Mouse (Mus musculus) embryonic fibroblast, embryonic 13.5 days (primary cell): ENCODE data around the gene Fam98b. TPM values are rescaled to one million over a fixed set of nuclear protein-coding genes. Genes with fewer than 3 reads are reported as not detected.

ENCODE experiments used
- H3K27ac ChIP-seq: 2 replicates; pipeline ENCODE4 v1.5.1; 2012; ENCODE audit warnings: low read length, control low read depth, inconsistent platforms; ENCODE audit not compliant: insufficient read depth
- H3K4me1 ChIP-seq: 2 replicates; pipeline ENCODE4 v1.6.1; 2011; ENCODE audit warnings: low read length; ENCODE audit not compliant: control insufficient read depth, insufficient read depth
- H3K4me3 ChIP-seq: 2 replicates; pipeline ENCODE4 v1.5.1; 2011; ENCODE audit warnings: mild to moderate bottlenecking, control low read depth, low read length; ENCODE audit not compliant: insufficient read depth
- CTCF ChIP-seq: IDR thresholded peaks from 2 replicates; pipeline ENCODE4 v1.5.1; 2011; ENCODE audit warnings: mild to moderate bottlenecking, control low read depth, low read length, moderate library complexity, borderline replicate concordance; ENCODE audit not compliant: insufficient read depth
- POLR2A ChIP-seq: IDR thresholded peaks from 2 replicates; pipeline ENCODE4 v1.6.1; 2011; ENCODE audit warnings: low read depth, mild to moderate bottlenecking, control low read depth, low read length, moderate library complexity
- polyA plus RNA-seq: library from polyadenylated mRNA; stranded (reverse); fragments of >200 nt; gene quantifications from 2 replicates; pipeline ENCODE4 v1.2.4, GENCODE M21; 2011; ENCODE audit warnings: low read depth; ENCODE audit not compliant: missing spikeins, insufficient read length

Fam98b gene
- polyA plus RNA-seq, result 68.5 and 70.8 TPM in 2 replicates

DNA sequence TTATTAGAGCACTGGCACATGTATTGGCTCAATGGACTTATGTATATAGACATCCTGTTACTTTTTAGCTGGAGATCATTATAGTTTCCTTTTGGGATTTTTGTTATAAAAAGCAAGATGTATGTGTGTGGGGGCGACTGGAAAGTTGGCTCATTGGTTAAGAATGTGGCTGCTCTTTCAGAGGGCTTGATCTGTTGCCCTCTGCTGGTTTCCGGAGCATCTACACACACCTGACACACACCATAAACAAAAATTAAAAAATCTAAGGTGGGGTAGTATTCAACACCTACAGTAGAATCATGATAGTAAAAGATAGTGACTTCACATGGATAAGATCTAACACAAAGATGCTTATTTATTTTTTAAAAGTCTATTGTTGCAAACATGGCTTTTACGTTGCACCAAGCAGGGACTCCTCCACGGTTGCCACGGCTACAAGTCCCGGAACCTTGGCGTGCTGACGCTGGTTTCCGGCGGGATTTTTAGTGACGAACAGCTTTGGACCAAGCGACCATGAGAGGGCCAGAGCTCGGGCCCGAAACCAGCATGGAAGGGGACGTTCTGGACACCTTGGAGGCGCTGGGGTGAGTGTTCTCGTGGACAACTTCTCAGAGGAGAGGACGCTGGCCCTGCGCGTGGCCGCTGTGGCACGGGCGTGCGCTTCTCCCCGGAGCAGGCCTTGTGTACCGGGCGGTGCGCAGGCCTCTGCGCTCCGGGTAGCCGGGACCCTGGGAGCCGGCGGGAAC is at the start of gene Fam98b:
Gene Fam98b (plus strand): TSS at position 485 of the 746 bp plus-strand sequence.
- H3K4me1 ChIP-seq, result no peaks in the 10 kb centered on the region; the same call in 1 of the 2 replicates
- H3K4me3 ChIP-seq, result peak within 1 kb of the TSS; percentile 97
- H3K27ac ChIP-seq, result peak within 1 kb of the TSS; percentile 75
- TF ChIP-seq POLR2A (peak; percentile 82), CTCF (no peak)

DNA sequence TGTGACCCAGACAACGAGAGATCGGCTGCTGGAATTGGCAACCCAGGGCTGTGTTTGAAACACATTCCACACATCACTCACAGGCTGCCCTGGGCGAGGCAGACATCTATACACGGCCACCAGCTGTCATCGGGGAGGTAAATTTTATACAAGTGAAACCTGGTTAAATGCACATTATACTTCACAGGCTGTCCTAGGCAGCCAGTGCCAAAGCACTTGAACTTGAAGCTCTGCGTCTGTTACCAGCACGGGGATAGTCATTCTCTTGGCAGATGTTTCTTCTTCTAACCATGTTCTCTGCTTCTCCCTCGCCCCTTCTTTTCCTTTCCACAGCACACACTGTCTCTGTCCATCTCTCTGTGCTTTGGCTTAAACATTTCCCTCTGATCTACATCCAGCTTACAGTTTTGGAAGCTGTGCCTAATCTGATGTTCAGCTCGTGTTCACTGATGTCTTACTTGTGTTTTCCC is 48.6 kb upstream of the Fam98b start:
- TF ChIP-seq POLR2A (no peak), CTCF (no peak)

DNA sequence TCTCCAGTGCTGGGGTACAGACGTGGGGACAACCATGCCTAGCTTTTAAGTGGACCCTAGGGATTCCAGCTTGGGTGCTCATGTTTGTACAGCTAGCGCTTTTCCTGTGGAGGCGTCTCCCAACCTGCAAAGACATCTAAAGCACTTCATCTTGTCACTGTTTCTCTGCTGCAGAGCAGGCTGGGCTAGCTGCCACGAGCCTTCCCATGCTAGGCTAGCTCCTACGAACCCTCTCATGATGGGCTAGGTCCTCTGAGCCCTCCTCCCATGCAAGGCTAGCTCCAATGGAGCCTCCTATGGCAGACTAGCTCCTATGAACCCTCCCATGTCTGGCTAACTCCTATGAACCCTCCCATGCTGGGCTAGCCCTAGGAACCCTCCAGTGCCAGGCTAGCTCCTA is 46.2 kb upstream of the Fam98b start:
- peaks cover 9% of the 10 kb centered on the region; the same call in 1 of the 2 replicates for H3K4me1 ChIP-seq
- TF ChIP-seq CTCF, result no peak
- no peak for TF ChIP-seq POLR2A
- H3K27ac ChIP-seq, result no peak overlapping the region

More for the DNA sequence above, 48.6 kb upstream of the Fam98b start:
- Histone ChIP-seq H3K4me3 (no peak overlapping the region), H3K4me1 (peaks cover 9% of the 10 kb centered on the region; the same call in 1 of the 2 replicates), H3K27ac (no peak overlapping the region)

DNA sequence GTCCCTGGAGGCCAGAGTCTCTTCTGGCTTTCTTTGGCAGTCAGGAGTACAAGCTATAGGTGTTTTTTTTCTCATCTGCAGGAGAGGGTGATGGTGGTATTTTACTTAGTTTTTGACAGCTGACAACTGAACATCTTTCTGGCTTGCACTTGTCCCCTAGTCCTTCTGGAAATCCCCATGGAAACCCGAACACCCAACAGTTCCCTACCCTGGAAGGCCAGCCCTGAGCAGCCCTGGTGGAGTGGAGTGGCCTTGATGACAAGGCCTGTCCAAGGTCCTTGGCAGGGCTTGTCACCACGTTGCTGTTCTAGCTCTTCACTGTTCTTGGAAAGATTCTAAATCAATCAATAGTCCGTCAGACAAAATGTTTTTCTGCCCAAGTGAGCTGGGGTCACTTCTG is 45.0 kb upstream of the Fam98b start:
- TF ChIP-seq CTCF, result no peak
- no peak for TF ChIP-seq POLR2A
- Histone ChIP-seq H3K4me3 (no peak overlapping the region), H3K27ac (no peak overlapping the region), H3K4me1 (peaks cover 3% of the 10 kb centered on the region; the same call in 1 of the 2 replicates)

More for the DNA sequence above, 46.2 kb upstream of the Fam98b start:
- H3K4me3 ChIP-seq, result no peak overlapping the region

DNA sequence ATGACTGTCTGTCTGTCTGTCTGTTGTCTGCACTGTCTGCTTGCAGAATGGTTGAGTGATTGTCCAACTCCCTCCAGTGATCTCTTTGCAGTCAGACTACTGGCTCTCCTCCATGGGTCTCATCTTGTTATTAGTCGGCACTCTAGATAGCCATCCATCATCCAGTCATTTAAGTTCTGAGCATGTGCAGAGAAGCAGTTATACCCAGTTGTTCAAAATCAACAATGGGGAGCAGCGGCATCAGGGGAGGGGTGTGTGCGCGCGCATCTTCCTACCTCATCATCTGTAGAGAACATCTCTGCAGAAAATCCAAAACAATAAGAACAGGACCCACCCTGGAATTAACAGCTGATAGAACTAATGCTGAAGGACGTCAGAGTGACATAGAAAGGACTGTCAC is 44.5 kb upstream of the Fam98b start:
- H3K4me1 ChIP-seq, result peaks cover 4% of the 10 kb centered on the region
- no peak overlapping the region for H3K27ac ChIP-seq
- H3K4me3 ChIP-seq, result no peak overlapping the region
- TF ChIP-seq CTCF (no peak), POLR2A (no peak)

DNA sequence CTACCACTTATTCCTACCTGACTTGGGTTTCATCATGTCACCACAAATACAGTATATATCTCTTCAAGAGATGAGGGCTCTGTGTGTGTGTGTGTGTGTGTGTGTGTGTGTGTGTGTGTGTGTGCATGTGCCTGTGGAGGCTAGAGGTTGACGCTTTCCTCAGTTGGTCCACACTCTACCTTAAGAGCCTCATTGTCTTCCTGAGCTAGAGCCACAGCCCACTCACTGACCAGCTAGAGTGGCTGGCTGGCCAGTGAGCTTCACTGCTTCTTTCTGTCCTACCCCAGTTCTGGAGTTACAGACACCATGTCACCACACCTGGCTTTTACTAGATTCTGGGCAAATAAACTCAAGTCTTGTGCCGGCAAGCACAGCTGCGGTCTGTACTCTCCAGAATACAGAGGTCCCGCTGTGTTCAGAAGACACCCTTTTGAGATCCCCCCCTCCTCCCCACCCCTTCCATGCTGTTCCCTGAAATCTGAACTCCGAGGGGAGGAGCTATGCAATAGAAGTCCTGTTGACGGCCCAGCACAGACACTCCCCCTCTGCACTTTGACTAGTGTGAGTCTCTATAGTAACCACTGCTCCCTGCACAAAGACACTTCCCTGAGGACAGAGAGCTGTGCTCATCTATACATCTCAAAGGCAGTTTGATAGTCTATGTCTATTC is 39.0 kb upstream of the Fam98b start:
- no peak overlapping the region for H3K4me3 ChIP-seq
- TF ChIP-seq CTCF (no peak), POLR2A (no peak)
- peaks cover 2% of the 10 kb centered on the region for H3K4me1 ChIP-seq
- H3K27ac ChIP-seq, result no peak overlapping the region

DNA sequence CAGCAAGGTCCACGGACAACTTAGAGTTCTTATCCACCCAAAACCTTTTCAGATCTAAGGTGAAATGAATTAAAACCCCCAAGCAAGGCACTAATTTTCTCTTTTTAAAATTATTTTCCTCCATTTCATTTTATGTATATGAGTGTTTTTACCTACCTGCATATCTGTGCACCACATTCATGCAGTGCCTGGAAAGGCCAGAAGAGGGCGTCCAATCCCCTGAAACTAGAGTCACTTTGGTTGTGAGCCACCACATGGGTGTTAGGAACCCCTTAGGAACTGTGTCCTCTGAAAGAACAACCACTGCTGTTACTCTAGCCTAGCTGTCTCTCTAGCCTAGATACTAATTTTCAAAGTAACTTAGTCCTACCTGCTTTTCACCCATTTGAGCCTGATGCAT is 33.4 kb upstream of the Fam98b start:
- no peaks in the 10 kb centered on the region; the same call in 1 of the 2 replicates for H3K4me1 ChIP-seq
- H3K4me3 ChIP-seq, result no peak overlapping the region
- TF ChIP-seq CTCF (no peak), POLR2A (no peak)
- no peak overlapping the region for H3K27ac ChIP-seq

DNA sequence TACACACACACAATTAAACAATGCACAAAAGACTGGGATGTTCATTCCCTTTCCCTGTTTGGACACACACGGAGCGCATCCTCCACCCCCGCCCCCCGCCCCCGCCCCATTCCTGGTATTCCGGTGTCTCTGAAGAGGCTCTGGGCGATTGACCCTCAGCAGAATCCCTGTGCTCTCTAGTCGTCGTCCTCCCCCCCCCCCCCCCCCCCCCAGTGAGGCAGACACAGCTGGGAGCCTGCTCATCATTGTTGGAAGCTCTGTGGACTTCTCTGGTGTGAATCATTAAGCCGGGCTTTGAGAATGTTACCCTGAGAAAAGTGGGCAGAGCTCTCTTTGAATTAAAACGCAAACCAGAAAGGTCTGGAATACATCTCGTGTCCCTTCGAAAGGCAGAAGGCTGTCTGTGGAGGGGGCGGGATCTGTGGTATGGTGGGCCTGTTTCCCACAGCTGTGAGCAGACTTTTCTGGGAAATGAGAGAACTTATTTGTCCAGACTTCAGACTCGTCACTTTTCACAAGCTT is 31.8 kb upstream of the Fam98b start:
- Histone ChIP-seq H3K4me1 (no peaks in the 10 kb centered on the region; the same call in 1 of the 2 replicates), H3K27ac (peak overlapping the region; percentile 54), H3K4me3 (no peak overlapping the region)
- no peak for TF ChIP-seq CTCF
- TF ChIP-seq POLR2A, result no peak

DNA sequence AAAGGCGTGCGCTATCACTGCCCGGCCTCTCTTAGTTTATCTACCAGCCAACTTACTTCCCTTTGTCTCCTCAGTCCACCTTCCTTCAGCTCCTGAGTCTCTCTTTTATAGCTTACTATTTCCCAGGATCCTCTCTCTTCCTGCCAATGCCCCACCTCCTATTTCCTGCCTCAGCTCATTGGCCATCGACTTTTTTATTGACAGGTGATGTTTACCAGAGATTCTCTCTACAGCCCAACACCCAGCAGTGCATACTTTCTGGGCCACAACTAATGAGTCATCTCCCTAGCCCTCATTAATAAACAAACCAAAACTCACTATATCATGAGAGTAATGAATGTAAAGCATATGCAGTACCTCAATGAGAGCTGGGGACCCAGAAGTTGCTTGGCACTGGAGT is 30.0 kb upstream of the Fam98b start:
- no peak for TF ChIP-seq CTCF
- TF ChIP-seq POLR2A, result no peak
- Histone ChIP-seq H3K27ac (no peak overlapping the region), H3K4me1 (no peaks in the 10 kb centered on the region; the same call in 1 of the 2 replicates), H3K4me3 (no peak overlapping the region)

DNA sequence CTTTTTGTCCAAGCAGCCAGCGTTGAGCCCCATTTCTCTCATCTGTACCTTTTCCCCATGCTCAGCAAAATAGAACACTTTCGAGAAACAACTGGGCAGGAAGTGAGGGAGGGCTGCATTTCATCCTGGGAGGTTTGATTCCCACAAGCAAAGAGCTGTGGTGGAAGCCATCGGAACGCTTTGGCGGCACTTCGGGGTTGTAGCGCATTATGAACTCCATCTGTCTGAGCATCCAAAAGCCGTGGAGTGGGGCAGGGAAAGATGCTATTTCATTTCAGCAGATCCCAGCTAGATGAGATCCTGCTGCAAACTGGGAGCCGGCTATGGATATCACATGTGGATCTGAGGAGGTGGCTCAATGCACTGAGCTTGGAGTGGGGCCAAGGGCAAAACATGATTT is 26.9 kb upstream of the Fam98b start:
- H3K27ac ChIP-seq, result no peak overlapping the region
- no peak for TF ChIP-seq CTCF
- TF ChIP-seq POLR2A, result no peak
- no peaks in the 10 kb centered on the region; the same call in 1 of the 2 replicates for H3K4me1 ChIP-seq
- no peak overlapping the region for H3K4me3 ChIP-seq
